Mouse (Mus musculus) spleen, adult 2 months (tissue): ENCODE measurements around the gene Fkbp9.

Experiments
- CTCF ChIP-seq: fragments of 200-500 bp; IDR thresholded peaks from 2 replicates; pipeline ENCODE4 v1.5.1; 2011; ENCODE audit warnings: mild to moderate bottlenecking, inconsistent platforms; ENCODE audit not compliant: insufficient read depth, insufficient read length, insufficient replicate concordance; ENCODE audit errors: extremely low read depth
- POLR2A ChIP-seq: fragments of 200-500 bp; IDR thresholded peaks from 2 replicates; pipeline ENCODE4 v1.6.1; 2011; ENCODE audit warnings: low read depth, low read length, inconsistent platforms

- TF ChIP-seq POLR2A (no peak), CTCF (no peak)
These were observed 76.1 kb downstream of the Fkbp9 start for GRCm38 (mm10) chr6:56907973-56908372.
